ENCODE assay signal across 14 mouse cellular contexts in genomic region chr14:80138991-80139791, GRCm38 (mm10).
DNase-seq lines count a peak whose midpoint lies in the region; ATAC-seq and TF ChIP-seq lines count a peak whose summit lies in the region.
"Had no signal": no experiment of that assay in that cellular context is flagged by ENCODE, and none has a peak within 500 bp of the region (broad histone marks: within the 10 kb centered on the region; RNA-seq: fewer than 3 reads in every experiment).

No protein-coding gene starts in this region.

- H3K27me3 ChIP-seq in embryonic facial prominence, embryonic 12.5 days: no peaks in the 10 kb centered on the region
- H3K27me3 ChIP-seq in hindbrain, embryonic 13.5 days: no peaks in the 10 kb centered on the region
- H3K27me3 ChIP-seq in midbrain, postnatal 0 days (ENCODE audit: insufficient read depth, low read length): no peaks in the 10 kb centered on the region

- H3K9me3 ChIP-seq in embryonic facial prominence, embryonic 12.5 days: no peaks in the 10 kb centered on the region
- no peaks in the 10 kb centered on the region for H3K9me3 ChIP-seq in hindbrain, embryonic 13.5 days
- no peaks in the 10 kb centered on the region for H3K9me3 ChIP-seq in midbrain, postnatal 0 days (ENCODE audit: low read length)

- intact Hi-C loops in left cerebral cortex, adult 2 months (cut with DNase I): no loop called here

- no peak overlapping the region for H3K27ac ChIP-seq in embryonic facial prominence, embryonic 12.5 days
- peak overlapping the region; percentile 76 for H3K27ac ChIP-seq in hindbrain, embryonic 13.5 days
- 0 out of 2 replicates have a peak overlapping the region, but pooled peaks have one; percentile 12 for H3K27ac ChIP-seq in midbrain, postnatal 0 days (ENCODE audit: low read depth, low read length)
- no peak overlapping the region for H3K27ac ChIP-seq in left cerebral cortex, adult 2 months

- no peak for TF ChIP-seq CTCF in midbrain, postnatal 0 days (IDR thresholded peaks at IDR 0.05)
- TF ChIP-seq CTCF in left cerebral cortex, adult 2 months (IDR thresholded peaks at IDR 0.05): no peak

- WGBS in embryonic facial prominence, embryonic 12.5 days: 8% methylated on average over 6 of the region's 6 CpGs
- WGBS in hindbrain, embryonic 13.5 days: 8% methylated on average over 6 of the region's 6 CpGs
- 16% methylated on average over 6 of the region's 6 CpGs for WGBS in midbrain, postnatal 0 days

- peak; percentile 69 for DNase-seq in embryo, embryonic 10 days (ENCODE audit: low spot score)
- DNase-seq in midbrain, postnatal 0 days (ENCODE audit: low spot score): peak; percentile 47
- DNase-seq in left cerebral cortex, adult 18-20 months (ENCODE audit: low spot score in 2 of 2): no peak
- no peak for DNase-seq in left cerebral cortex, adult 2 months (ENCODE audit: extremely low spot score in 1 of 2, low spot score in 2 of 2)
- DNase-seq in adrenal gland, postnatal 14 days: no peak
- DNase-seq in layer of hippocampus, adult 11-12 months (ENCODE audit: low spot score): no peak
- DNase-seq: cerebellum, postnatal 25 days; heart, postnatal 4 days; liver; lung, postnatal 10 days; right cerebral cortex, postnatal 25 days had no signal

- no peaks in the 10 kb centered on the region for H3K36me3 ChIP-seq in embryonic facial prominence, embryonic 12.5 days
- H3K36me3 ChIP-seq in hindbrain, embryonic 13.5 days: no peaks in the 10 kb centered on the region
- H3K36me3 ChIP-seq in midbrain, postnatal 0 days (ENCODE audit: insufficient read depth, low read length): no peaks in the 10 kb centered on the region

- H3K4me2 ChIP-seq in embryonic facial prominence, embryonic 12.5 days (replicated peaks): no peak overlapping the region
- no peak overlapping the region for H3K4me2 ChIP-seq in hindbrain, embryonic 13.5 days
- H3K4me2 ChIP-seq in midbrain, postnatal 0 days (ENCODE audit: low read depth, low read length, poor library complexity, severe bottlenecking): no peak overlapping the region

- H3K4me3 ChIP-seq in embryonic facial prominence, embryonic 12.5 days: no peak overlapping the region
- no peak overlapping the region for H3K4me3 ChIP-seq in hindbrain, embryonic 13.5 days
- no peak overlapping the region for H3K4me3 ChIP-seq in midbrain, postnatal 0 days (ENCODE audit: low read depth, low read length)
- no peak overlapping the region for H3K4me3 ChIP-seq in left cerebral cortex, adult 2 months
- H3K4me3 ChIP-seq: myocyte had no signal

- no peak overlapping the region for H3K9ac ChIP-seq in embryonic facial prominence, embryonic 12.5 days
- no peak overlapping the region for H3K9ac ChIP-seq in hindbrain, embryonic 13.5 days
- H3K9ac ChIP-seq in midbrain, postnatal 0 days (replicated peaks; ENCODE audit: low read length, poor library complexity, severe bottlenecking): no peak overlapping the region

- 0 out of 2 replicates have a peak, but pooled peaks have one; percentile 6 for ATAC-seq in embryonic facial prominence, embryonic 12.5 days (ENCODE audit: insufficient number of reproducible peaks, insufficient read depth, low FRiP score, low TSS enrichment)
- peak; percentile 72 for ATAC-seq in hindbrain, embryonic 13.5 days (ENCODE audit: low FRiP score)
- peak; percentile 49; the same call in 1 of the 2 replicates for ATAC-seq in midbrain, postnatal 0 days (ENCODE audit: low FRiP score)

- H3K4me1 ChIP-seq in embryonic facial prominence, embryonic 12.5 days: no peaks in the 10 kb centered on the region
- H3K4me1 ChIP-seq in hindbrain, embryonic 13.5 days (replicated peaks): peaks cover 23% of the 10 kb centered on the region
- H3K4me1 ChIP-seq in midbrain, postnatal 0 days (ENCODE audit: insufficient read depth, low read length): peaks cover 3% of the 10 kb centered on the region; the same call in 1 of the 2 replicates

Comparison
In these comparisons a context has a peak if more than half of its experiments do, and no peak if none do; other contexts are left out.
1. DNase-seq: peak in embryo, embryonic 10 days (single experiment) and midbrain, postnatal 0 days (single experiment); none in left cerebral cortex, adult 18-20 months (0 of 2), left cerebral cortex, adult 2 months (0 of 2), adrenal gland, postnatal 14 days (single experiment) and layer of hippocampus, adult 11-12 months (single experiment).
2. ATAC-seq: peak in every context shown above with its lines; median percentile 72 in hindbrain, embryonic 13.5 days; 49 in midbrain, postnatal 0 days; 6 in embryonic facial prominence, embryonic 12.5 days.
3. H3K27ac ChIP-seq: peak in hindbrain, embryonic 13.5 days (single experiment) and midbrain, postnatal 0 days (single experiment); none in embryonic facial prominence, embryonic 12.5 days (single experiment) and left cerebral cortex, adult 2 months (single experiment).